Mouse (Mus musculus): ENCODE results near the gene Fgfr2. TPM values are rescaled to one million over a fixed set of nuclear protein-coding genes. Genes with fewer than 3 reads are reported as not detected.

The Fgfr2 gene
- polyA plus RNA-seq, 1 experiment, result 14.8 TPM

DNA sequence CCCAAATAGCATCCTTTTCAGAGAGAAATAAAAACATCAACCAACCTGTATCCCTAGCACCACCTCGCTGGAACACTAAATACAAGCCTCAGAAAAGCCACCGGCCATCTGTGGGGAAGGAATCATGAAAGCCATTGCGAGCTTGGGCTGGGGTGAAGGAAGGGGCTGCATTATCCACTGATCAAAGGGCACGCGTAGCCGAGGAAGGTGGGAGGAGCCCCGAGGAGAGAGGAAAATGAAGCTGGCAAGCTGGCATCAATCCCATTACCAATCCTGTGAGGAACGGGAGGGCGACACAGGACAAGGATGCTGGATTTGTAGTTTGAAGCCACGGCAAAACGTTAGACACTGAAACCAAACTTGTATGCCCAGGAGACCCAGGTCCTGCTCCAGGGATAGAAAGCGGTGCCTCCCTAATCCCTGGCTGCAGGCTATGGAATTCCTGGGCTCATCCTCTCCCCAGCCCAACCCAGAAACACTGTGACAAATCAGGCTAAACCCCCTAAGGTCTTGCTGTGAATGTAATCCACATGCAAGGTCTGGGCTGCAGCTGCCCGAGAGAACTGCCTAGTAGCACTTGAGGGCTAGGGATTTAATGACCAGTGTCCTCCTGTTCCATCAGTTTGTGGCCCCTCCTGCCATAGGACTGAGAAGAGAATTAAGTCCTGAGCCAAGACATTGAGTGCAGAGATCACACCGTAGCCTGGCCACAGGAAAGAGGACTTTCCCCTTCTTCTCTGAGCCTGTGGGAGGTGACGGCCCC lies 2795.4 kb downstream of the Fgfr2 start:
- Histone ChIP-seq H3K4me3 (ENCODE audit: insufficient read depth, low read depth, low read length) (no peak overlapping the region), H3K36me3 (ENCODE audit: control insufficient read depth, insufficient read depth, low read length) (no peaks in the 10 kb centered on the region), H3K27me3 (replicated peaks; ENCODE audit: control insufficient read depth, insufficient read depth, low read length) (no peaks in the 10 kb centered on the region), H3K27ac (ENCODE audit: insufficient read depth, low read depth, low read length) (no peak overlapping the region), H3K4me1 (ENCODE audit: control insufficient read depth, insufficient read depth, low read length) (no peaks in the 10 kb centered on the region)
- WGBS, result 21% methylated on average over 15 of the region's 15 CpGs
- TF ChIP-seq POLR2A (IDR thresholded peaks at IDR 0.05; ENCODE audit: low read depth, low read length) (no peak), CTCF (conservative IDR thresholded peaks at IDR 0.05; ENCODE audit: insufficient read depth, insufficient read length, low read depth, low read length) (no peak)
- no peak for DNase-seq

- TF ChIP-seq CTCF (conservative IDR thresholded peaks at IDR 0.05; ENCODE audit: insufficient read depth, insufficient read length, low read depth, low read length) (no peak), POLR2A (IDR thresholded peaks at IDR 0.05; ENCODE audit: low read depth, low read length) (no peak)
- peak; percentile 69 for DNase-seq
- H3K27me3 ChIP-seq (replicated peaks; ENCODE audit: control insufficient read depth, insufficient read depth, low read length), result no peaks in the 10 kb centered on the region
Measured at GRCm38 (mm10) chr7:130325983-130326433, 2797.1 kb downstream of the Fgfr2 start.

GRCm38 (mm10) chr7:130324716-130325401 lies 2798.3 kb downstream of the Fgfr2 start:
- 67% methylated on average over 14 of the region's 14 CpGs for WGBS
- Histone ChIP-seq H3K4me1 (ENCODE audit: control insufficient read depth, insufficient read depth, low read length) (no peaks in the 10 kb centered on the region), H3K36me3 (ENCODE audit: control insufficient read depth, insufficient read depth, low read length) (no peaks in the 10 kb centered on the region), H3K4me3 (ENCODE audit: insufficient read depth, low read depth, low read length) (no peak overlapping the region), H3K27me3 (replicated peaks; ENCODE audit: control insufficient read depth, insufficient read depth, low read length) (no peaks in the 10 kb centered on the region), H3K27ac (ENCODE audit: insufficient read depth, low read depth, low read length) (no peak overlapping the region)
- no peak for DNase-seq
- TF ChIP-seq CTCF (conservative IDR thresholded peaks at IDR 0.05; ENCODE audit: insufficient read depth, insufficient read length, low read depth, low read length), result no peak
- TF ChIP-seq POLR2A (IDR thresholded peaks at IDR 0.05; ENCODE audit: low read depth, low read length), result no peak

More at GRCm38 (mm10) chr7:130325983-130326433, 2797.1 kb downstream of the Fgfr2 start:
- WGBS, result 73% methylated on average over 15 of the region's 15 CpGs
- Histone ChIP-seq H3K4me1 (ENCODE audit: control insufficient read depth, insufficient read depth, low read length) (no peaks in the 10 kb centered on the region), H3K27ac (ENCODE audit: insufficient read depth, low read depth, low read length) (no peak overlapping the region), H3K4me3 (ENCODE audit: insufficient read depth, low read depth, low read length) (no peak overlapping the region), H3K36me3 (ENCODE audit: control insufficient read depth, insufficient read depth, low read length) (no peaks in the 10 kb centered on the region)

DNA sequence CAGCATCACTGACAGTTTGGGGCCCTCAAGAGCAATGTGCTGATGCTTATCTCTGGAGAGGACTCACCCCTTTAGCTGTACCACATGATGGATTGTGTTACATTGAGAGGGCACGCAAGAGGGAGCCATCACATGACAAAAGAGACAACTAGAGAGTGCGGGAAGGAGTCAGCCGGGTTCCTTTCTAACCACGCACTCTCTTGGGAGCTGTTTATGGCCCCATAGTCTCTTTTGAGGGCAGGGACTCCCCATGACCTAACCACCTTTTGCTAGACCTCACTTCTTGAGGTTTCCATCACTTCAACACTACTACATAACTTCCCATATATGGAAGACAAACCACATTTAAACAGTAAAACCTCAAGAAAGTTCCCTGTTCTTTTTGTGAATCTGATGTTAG lies 2799.4 kb downstream of the Fgfr2 start:
- Histone ChIP-seq H3K36me3 (ENCODE audit: control insufficient read depth, insufficient read depth, low read length) (no peaks in the 10 kb centered on the region), H3K27me3 (replicated peaks; ENCODE audit: control insufficient read depth, insufficient read depth, low read length) (no peaks in the 10 kb centered on the region), H3K4me3 (ENCODE audit: insufficient read depth, low read depth, low read length) (no peak overlapping the region), H3K4me1 (ENCODE audit: control insufficient read depth, insufficient read depth, low read length) (no peaks in the 10 kb centered on the region), H3K27ac (ENCODE audit: insufficient read depth, low read depth, low read length) (no peak overlapping the region)
- 91% methylated on average over 4 of the region's 4 CpGs for WGBS
- no peak for TF ChIP-seq CTCF (conservative IDR thresholded peaks at IDR 0.05; ENCODE audit: insufficient read depth, insufficient read length, low read depth, low read length)
- no peak for TF ChIP-seq POLR2A (IDR thresholded peaks at IDR 0.05; ENCODE audit: low read depth, low read length)
- no peak for DNase-seq

DNA sequence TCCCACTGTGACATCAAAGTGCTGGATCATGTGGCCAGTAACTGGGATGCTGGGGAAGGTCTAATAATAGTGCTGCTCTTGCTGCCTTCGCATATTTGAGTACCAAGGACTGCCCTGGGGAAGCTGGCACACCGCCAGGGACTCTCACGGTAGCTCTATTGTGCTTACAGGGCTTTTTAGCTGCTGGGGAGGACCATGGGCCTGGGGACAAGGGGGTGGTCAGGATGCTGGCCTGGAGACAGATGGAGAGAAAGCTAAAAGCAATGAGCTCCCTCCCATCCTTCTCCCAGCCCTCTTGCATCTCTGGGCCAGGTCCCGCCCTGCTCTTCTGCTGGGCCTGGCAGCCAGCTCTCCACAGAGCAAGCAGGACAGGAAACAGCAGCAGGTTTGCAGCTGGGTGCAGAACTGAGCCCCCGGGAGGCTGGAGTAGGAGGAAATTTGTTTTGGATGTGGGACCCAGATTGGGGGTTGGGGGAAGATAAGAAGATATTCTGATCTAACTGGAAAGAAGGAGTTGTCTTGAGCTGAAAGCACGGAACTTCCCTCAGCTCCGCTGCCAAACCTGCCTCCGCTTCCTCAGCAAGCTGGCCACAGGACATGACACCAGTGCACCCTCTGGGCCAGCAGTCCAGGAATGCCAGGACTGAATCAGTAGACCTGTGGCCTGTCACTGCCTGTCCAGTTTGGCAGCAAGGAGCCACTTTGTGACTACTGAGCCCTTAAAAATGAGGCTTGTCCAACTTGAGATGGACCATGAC lies 2803.2 kb downstream of the Fgfr2 start:
- no peaks in the 10 kb centered on the region for H3K4me1 ChIP-seq (ENCODE audit: control insufficient read depth, insufficient read depth, low read length)
- DNase-seq, result peak; percentile 16
- TF ChIP-seq CTCF (conservative IDR thresholded peaks at IDR 0.05; ENCODE audit: insufficient read depth, insufficient read length, low read depth, low read length) (no peak), POLR2A (IDR thresholded peaks at IDR 0.05; ENCODE audit: low read depth, low read length) (no peak)
- no peaks in the 10 kb centered on the region for H3K36me3 ChIP-seq (ENCODE audit: control insufficient read depth, insufficient read depth, low read length)
- 35% methylated on average over 8 of the region's 8 CpGs for WGBS
- H3K4me3 ChIP-seq (ENCODE audit: insufficient read depth, low read depth, low read length), result no peak overlapping the region
- no peaks in the 10 kb centered on the region for H3K27me3 ChIP-seq (replicated peaks; ENCODE audit: control insufficient read depth, insufficient read depth, low read length)
- H3K27ac ChIP-seq (ENCODE audit: insufficient read depth, low read depth, low read length), result no peak overlapping the region

DNA sequence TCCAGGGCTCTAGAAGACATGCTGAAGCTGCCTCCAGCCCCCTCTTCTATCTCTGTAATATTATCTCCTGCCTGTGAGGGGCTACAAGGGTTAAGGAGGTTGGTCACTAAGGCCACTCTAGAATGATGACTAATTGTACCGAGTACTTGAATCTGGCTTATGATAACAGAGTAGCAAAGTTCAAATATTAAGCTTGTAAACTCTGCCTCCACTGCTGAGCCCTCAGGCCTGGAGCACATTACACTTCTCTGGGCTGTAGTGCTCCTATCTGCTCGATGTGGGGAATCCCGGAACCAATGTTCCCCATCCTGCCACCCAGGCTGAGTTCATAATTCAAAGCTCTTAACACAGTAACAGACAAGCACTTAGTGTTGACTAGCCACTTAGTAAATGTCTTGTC lies 2806.9 kb downstream of the Fgfr2 start:
- WGBS, result 61% methylated on average over 3 of the region's 3 CpGs
- no peaks in the 10 kb centered on the region for H3K36me3 ChIP-seq (ENCODE audit: control insufficient read depth, insufficient read depth, low read length)
- TF ChIP-seq CTCF (conservative IDR thresholded peaks at IDR 0.05; ENCODE audit: insufficient read depth, insufficient read length, low read depth, low read length) (no peak), POLR2A (IDR thresholded peaks at IDR 0.05; ENCODE audit: low read depth, low read length) (no peak)
- H3K4me3 ChIP-seq (ENCODE audit: insufficient read depth, low read depth, low read length), result no peak overlapping the region
- no peak for DNase-seq
- H3K27me3 ChIP-seq (replicated peaks; ENCODE audit: control insufficient read depth, insufficient read depth, low read length), result no peaks in the 10 kb centered on the region
- no peak overlapping the region for H3K27ac ChIP-seq (ENCODE audit: insufficient read depth, low read depth, low read length)
- H3K4me1 ChIP-seq (ENCODE audit: control insufficient read depth, insufficient read depth, low read length), result no peaks in the 10 kb centered on the region

All from kidney, adult 2 months (tissue).